Mouse (Mus musculus) spleen, adult 12 weeks (tissue): Measurements from ENCODE around the gene Cnksr1.
A peak's percentile ranks its signal among the peaks of the same experiment; 100 is the strongest.

Experiments
- DNase-seq: peaks from one replicate; pipeline ENCODE4 v3.0.0; 2022; ENCODE audit warnings: low spot score

Gene Cnksr1

GRCm38 (mm10) chr4:134252911-134253721 is 14.9 kb upstream of the Cnksr1 start:
- DNase-seq = no peak

GRCm38 (mm10) chr4:134252131-134252910 is 14.1 kb upstream of the Cnksr1 start:
- no peak for DNase-seq

DNA sequence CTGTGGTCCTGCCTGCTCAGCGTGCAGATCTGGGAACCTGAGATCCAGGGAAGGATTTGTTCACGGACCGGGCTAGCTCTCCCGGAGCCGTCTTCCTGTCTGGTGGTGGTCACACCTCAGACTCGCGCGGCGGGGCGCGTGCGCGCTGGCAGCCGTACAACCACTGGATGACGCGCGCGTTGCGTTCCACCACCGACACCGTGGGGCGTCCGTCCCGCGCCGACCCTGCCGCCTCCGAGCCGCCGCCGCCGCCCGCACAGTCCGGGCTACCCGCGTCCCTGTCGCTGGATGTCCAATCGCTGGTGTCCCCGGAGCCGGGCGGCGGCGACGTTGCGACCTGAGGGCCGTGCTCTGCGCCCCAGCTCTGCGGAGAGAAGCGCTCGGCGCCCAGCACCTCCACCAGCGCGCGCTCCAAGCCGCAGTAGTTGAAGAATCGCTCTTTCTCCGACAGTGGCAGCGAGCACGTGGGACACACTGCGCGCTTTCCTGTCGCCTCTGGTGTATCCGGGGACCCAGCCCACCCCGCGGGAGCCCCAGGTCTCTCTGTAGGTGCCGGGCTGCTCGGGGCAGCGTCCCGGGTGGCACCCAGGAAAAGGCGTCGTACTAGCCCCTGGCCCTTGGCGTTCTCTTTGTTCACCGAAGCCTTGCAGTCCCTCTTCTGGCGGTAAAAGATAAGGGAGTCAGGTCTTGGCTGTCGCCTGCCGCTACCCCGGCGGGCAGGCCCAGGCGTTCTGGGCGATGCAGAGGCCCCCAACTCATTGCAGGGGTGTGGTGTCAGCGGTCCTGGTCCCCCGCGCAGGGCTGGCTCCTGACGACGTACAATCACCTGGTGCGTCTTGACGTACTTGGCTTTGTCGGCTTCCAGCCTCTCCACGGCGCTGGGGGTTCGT is 13.3 kb upstream of the Cnksr1 start:
- no peak for DNase-seq

DNA sequence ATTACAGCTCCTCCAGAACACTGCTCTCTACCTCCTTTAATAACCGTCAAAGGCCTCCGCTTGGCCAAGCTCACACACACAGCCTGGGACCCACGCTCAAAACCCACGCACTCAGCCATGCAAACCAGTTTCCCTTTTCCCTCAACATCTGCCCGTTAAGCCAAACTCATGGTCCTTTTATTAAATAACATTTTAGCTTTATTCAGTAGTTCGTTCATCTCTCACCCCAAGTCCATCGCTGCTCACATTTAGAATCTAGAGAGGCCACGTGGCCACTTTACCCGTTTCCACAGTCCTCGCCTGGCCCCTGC is 12.7 kb upstream of the Cnksr1 start:
- DNase-seq = no peak

DNA sequence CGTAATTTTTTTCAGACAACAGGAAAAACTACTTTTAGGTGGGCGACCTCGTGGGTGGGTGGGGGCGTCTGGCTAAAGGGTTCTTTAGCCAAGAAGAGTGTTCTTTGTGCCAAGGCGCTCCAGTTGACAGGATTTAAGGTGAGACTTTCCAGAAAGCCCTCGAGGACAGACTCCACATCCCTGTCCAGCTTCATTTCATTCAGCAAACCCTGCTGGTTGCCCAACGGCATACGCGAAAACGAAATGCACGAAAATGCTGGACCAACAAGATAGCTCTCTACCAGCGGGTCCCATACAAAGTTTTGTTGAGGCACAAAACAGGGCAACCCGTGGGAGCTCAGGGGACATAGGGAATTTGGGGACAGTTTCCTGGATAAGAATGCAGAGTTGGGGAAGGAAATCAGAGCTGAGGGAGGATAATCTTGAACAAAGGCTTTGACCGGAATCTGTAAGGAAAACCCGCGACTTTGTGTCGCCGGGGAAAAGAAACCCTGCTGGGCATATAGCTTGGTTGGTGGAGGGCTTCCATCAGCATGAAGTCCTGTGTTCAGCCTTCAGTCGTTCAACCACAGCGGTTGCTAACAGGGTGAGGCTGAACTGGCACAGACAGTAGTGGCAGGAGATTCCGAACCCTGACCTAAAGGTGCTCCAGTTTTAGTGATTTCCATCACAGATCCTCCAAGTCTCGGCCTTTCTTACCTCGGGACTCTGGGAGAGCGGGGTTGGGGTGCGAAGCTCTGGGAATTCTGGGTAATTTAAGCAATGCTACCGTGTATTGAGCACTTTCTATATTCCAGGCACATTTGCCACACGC is 12.1 kb upstream of the Cnksr1 start:
- no peak for DNase-seq

DNA sequence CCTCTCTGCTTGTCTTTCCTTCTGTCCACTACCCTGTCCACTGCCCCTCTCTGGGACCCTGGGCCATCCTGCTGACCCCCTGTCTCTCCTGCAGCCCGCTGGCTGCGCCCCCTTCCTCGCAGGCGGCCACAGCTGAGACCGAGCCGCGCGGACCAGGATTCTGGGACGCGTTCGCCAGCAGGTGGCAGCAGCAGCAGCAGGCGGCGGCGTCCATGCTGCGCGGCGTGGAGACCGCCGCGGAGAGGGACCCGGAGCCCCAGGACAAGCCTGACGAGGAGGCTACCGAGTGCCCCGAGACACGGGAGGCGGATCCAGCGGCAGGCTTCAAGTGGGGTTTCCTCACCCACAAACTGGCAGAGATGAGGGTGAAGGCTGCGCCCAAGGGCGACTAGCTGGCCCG is 11.5 kb upstream of the Cnksr1 start:
- peak; percentile 44 for DNase-seq

GRCm38 (mm10) chr4:134246719-134247258 is 8.6 kb upstream of the Cnksr1 start, which contains the start of gene Gm30191:
TSS of gene Gm30191 (plus strand) at chr4:134246935.
- DNase-seq = no peak

DNA sequence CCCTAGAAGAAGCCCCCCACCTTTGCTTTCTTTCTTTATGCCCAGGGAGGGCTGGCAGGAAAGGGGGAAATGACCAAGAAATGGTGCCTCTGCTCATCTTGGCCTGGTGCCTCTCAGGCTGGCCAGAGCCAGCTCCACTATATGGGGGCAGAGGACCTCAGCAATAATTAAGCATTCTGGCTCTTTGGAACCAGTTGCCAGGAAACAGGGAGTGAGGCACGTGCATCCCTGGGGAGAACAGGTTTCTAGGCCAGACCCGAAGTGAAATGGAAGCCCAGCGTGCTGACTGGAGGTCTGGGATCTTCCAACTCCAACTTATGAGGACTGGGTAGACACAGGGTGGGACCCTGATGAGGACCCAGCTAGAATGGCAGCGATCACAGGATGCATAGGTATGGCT is 8.1 kb upstream of the Cnksr1 start:
- DNase-seq = no peak

DNA sequence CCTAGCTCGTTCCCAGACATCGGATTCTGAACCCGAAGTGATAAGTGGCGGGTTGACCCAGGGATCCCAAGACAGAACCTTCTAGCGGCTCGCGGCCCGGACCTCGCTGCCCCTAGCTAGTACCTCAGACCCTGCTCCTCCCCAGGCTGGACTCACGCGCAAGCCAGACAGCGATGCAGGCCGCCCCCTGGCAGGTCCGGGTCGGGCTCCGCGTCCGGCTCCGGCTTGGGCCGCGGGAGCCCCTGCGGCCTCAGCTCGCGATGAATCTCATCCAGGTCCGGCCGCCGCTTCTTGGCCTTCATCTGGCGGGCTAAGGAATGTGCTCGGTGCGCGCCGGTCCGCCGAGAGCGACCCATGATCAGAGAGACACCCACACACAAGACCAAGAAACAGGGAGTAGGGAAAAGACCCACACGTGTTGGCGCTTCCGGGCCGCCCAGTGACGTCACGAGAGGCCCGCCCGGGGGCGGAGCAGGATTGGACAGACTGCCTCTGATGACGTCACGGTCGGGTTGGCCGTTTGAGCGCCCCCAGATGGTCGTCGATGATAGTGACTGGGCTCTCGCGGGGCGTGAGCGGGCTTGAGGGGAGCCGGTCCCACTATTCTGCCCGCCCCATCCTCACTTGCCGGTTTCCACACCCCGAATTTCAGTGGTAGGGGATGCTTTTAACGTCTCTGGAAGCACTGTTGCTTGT is 7.1 kb upstream of the Cnksr1 start, which contains the start of gene Zfp593:
Gene Zfp593 (minus strand): TSS at position 445 of the 696 bp plus-strand sequence.
- peak; percentile 91 for DNase-seq

- no peak for DNase-seq
These were observed 5.5 kb upstream of the Cnksr1 start, which contains the start of gene E130218I03Rik for GRCm38 (mm10) chr4:134243516-134244250. TSS of gene E130218I03Rik (plus strand) at chr4:134243662.

DNA sequence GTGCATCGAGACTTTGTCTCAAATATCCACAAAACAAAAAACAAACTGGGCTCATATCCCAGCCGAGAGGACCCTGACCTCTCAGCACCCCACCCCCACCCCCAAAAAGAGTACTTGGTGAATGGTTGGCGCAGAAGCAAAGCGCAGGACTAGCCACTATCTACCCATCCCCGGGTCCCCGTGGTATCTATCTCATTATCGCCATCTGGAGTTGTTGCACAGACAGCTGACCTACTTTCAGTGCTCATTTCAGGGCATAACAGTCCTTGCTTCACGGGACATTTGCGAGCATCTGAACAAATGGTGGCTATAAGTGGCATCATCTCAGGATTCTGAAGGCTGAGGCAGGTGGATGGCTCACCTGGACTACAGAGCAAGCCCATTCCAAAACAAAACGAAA is 487 bp upstream of the Cnksr1 start:
- DNase-seq = no peak

- no peak for DNase-seq
These were observed 469 bp downstream of the Cnksr1 start for GRCm38 (mm10) chr4:134237582-134238278.

DNA sequence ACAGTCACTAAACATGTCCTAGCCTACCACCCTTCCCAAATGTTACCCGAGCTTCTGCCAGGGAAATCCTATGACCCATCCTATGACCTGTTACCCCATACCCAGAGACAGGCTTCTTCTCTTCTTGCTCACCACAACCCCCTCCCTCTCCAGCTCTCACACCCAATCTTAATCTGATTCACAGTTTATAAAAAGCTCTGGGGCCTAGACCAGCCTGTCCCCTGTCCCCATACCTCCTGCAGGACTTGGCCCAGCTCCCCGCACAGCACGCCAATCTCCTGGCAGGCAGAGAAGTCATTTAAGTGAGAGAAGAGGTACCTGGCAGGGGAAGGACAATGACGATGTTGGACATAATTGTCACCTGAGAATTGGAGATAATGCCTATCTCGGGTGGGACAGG is 3.3 kb downstream of the Cnksr1 start:
- DNase-seq = no peak

DNA sequence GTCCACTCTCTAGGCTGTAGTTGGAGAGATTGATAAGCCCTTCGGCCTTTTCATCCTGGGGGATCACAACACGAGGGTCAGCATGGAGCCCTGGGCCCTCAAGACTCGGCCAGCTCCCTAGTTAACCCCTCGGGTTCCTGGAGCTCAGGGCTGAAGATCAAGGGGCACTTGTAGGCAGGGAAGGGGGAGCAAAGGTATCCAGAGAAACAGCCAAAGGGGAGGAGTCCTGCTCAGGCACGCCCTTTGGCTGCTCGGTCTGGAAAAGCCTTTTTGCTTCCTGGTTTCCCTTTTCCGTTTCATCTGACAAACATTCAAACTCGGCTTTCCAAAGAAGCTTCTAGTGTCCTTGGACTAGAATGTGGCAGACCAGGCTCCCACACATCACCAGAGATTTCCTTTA is 7.8 kb downstream of the Cnksr1 start:
- no peak for DNase-seq

- no peak for DNase-seq
These were observed 11.0 kb downstream of the Cnksr1 start, which contains the start of gene Catsper4 for GRCm38 (mm10) chr4:134227194-134227593. TSS of gene Catsper4 (minus strand) at chr4:134227383.

GRCm38 (mm10) chr4:134222793-134223600 is 15.2 kb downstream of the Cnksr1 start:
- no peak for DNase-seq

GRCm38 (mm10) chr4:134206488-134207053 is 31.6 kb downstream of the Cnksr1 start:
- no peak for DNase-seq
